Mouse (Mus musculus): ENCODE measurements around the gene Mpst. TPM values are rescaled to one million over a fixed set of nuclear protein-coding genes. Genes with fewer than 3 reads are reported as not detected.

The Mpst gene
- polyA plus RNA-seq (2014; fragmentation: Nextera tagmentation; extraction: Ambion mirVana) = 2.6 and 2.7 TPM in 2 replicates

DNA sequence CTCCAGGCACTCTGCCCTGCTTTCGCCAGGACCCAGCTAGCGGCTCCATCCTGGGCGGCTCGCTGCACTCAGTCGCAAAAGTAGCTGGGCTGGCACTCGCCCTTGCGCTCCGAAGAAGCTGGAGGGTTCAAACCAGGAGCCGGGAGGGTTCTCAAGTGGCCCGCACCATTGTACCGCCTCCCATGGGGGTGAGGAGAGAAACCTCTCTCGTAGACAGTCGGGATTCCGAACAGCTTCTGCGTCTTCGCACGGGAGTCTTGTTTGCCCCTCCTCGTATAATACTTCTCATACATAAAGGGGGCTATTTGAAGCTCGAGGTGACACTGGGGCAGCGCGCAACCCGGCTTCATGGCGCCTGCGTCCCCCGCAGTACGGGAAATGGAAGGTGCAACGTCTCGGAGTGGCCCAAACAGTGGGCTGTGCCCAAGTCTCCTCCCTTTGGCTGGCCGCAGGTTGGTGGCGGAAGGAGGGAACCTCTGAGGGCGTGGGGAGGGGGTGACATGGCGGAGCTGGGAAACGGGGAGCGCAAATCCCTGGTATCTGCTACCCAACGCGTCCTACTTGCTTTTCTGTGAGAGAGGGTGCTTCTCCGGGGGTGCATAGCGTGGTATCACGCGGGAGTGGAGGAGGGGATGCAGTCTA lies at the start of gene Mpst:
Gene Mpst (plus strand): TSS at position 124 of the 642 bp plus-strand sequence.
- ATAC-seq (ENCODE audit: low FRiP score) = peak; percentile 88
- Histone ChIP-seq H3K36me3 (ENCODE audit: control insufficient read depth, insufficient read depth, low read length) (no peaks in the 10 kb centered on the region), H3K4me2 (replicated peaks; ENCODE audit: low read depth, low read length) (peak within 1 kb of the TSS; percentile 90), H3K9me3 (ENCODE audit: control insufficient read depth, low read length) (no peaks in the 10 kb centered on the region), H3K27me3 (ENCODE audit: control insufficient read depth, insufficient read depth, low read length) (peaks cover 20% of the 10 kb centered on the region), H3K4me1 (replicated peaks; ENCODE audit: control insufficient read depth, insufficient read depth, low read length) (peaks cover 9% of the 10 kb centered on the region; the same call in 1 of the 2 replicates), H3K4me3 (ENCODE audit: low read depth, low read length) (peak within 1 kb of the TSS; percentile 51), H3K27ac (ENCODE audit: low read depth, low read length) (peak within 1 kb of the TSS; percentile 85), H3K9ac (ENCODE audit: low read depth, low read length) (peak within 1 kb of the TSS; percentile 57)
- WGBS = under 1% methylated on average over 39 of the region's 40 CpGs
- peak; percentile 86 for DNase-seq (ENCODE audit: low spot score)

- no peaks in the 10 kb centered on the region for H3K9me3 ChIP-seq (ENCODE audit: control insufficient read depth, low read length)
- no peak for ATAC-seq (ENCODE audit: low FRiP score)
Measured at GRCm38 (mm10) chr15:78365916-78366315, 40.3 kb upstream of the Mpst start.

DNA sequence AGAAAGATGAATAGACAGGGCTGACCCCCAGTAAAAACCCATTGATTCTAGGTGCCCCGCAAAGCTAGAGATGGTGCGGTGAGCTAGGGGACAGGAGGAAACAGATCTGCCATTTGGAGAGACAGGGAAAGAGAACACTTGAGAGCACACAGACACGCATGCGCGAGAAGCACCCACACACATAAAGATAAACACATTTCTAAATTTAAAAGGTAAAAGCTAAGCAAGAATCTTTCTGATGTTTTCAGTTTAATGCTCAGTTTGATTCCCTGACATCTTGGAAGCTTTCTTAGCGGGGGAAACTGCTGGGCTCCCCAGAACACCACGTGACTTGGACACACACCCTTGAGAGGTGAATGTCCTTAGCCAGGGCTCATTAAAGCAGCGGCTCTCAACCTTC lies 39.3 kb upstream of the Mpst start:
- Histone ChIP-seq H3K27me3 (ENCODE audit: control insufficient read depth, insufficient read depth, low read length) (peaks cover 9% of the 10 kb centered on the region; the same call in 1 of the 2 replicates), H3K9me3 (ENCODE audit: control insufficient read depth, low read length) (no peaks in the 10 kb centered on the region), H3K4me3 (ENCODE audit: low read depth, low read length) (no peak overlapping the region), H3K27ac (ENCODE audit: low read depth, low read length) (no peak overlapping the region), H3K4me1 (replicated peaks; ENCODE audit: control insufficient read depth, insufficient read depth, low read length) (no peaks in the 10 kb centered on the region), H3K4me2 (replicated peaks; ENCODE audit: low read depth, low read length) (no peak overlapping the region), H3K36me3 (ENCODE audit: control insufficient read depth, insufficient read depth, low read length) (no peaks in the 10 kb centered on the region), H3K9ac (ENCODE audit: low read depth, low read length) (no peak overlapping the region)
- ATAC-seq (ENCODE audit: low FRiP score) (no peak), DNase-seq (ENCODE audit: low spot score) (no peak)
- WGBS = 86% methylated on average over 8 of the region's 8 CpGs

More at GRCm38 (mm10) chr15:78365916-78366315, 40.3 kb upstream of the Mpst start:
- DNase-seq (ENCODE audit: low spot score) = no peak
- Histone ChIP-seq H3K27ac (ENCODE audit: low read depth, low read length) (no peak overlapping the region), H3K36me3 (ENCODE audit: control insufficient read depth, insufficient read depth, low read length) (no peaks in the 10 kb centered on the region), H3K27me3 (ENCODE audit: control insufficient read depth, insufficient read depth, low read length) (peaks cover 9% of the 10 kb centered on the region; the same call in 1 of the 2 replicates), H3K9ac (ENCODE audit: low read depth, low read length) (no peak overlapping the region), H3K4me2 (replicated peaks; ENCODE audit: low read depth, low read length) (no peak overlapping the region), H3K4me1 (replicated peaks; ENCODE audit: control insufficient read depth, insufficient read depth, low read length) (no peaks in the 10 kb centered on the region), H3K4me3 (ENCODE audit: low read depth, low read length) (no peak overlapping the region)
- WGBS = 85% methylated on average over 2 of the region's 2 CpGs

GRCm38 (mm10) chr15:78367811-78368210 lies 38.4 kb upstream of the Mpst start:
- Histone ChIP-seq H3K27me3 (ENCODE audit: control insufficient read depth, insufficient read depth, low read length) (peaks cover 9% of the 10 kb centered on the region; the same call in 1 of the 2 replicates), H3K9me3 (ENCODE audit: control insufficient read depth, low read length) (no peaks in the 10 kb centered on the region), H3K4me1 (replicated peaks; ENCODE audit: control insufficient read depth, insufficient read depth, low read length) (no peaks in the 10 kb centered on the region), H3K36me3 (ENCODE audit: control insufficient read depth, insufficient read depth, low read length) (no peaks in the 10 kb centered on the region), H3K4me3 (ENCODE audit: low read depth, low read length) (no peak overlapping the region), H3K9ac (ENCODE audit: low read depth, low read length) (no peak overlapping the region), H3K27ac (ENCODE audit: low read depth, low read length) (no peak overlapping the region), H3K4me2 (replicated peaks; ENCODE audit: low read depth, low read length) (no peak overlapping the region)
- no peak for ATAC-seq (ENCODE audit: low FRiP score)
- WGBS = 70% methylated on average over 3 of the region's 3 CpGs
- DNase-seq (ENCODE audit: low spot score) = no peak

DNA sequence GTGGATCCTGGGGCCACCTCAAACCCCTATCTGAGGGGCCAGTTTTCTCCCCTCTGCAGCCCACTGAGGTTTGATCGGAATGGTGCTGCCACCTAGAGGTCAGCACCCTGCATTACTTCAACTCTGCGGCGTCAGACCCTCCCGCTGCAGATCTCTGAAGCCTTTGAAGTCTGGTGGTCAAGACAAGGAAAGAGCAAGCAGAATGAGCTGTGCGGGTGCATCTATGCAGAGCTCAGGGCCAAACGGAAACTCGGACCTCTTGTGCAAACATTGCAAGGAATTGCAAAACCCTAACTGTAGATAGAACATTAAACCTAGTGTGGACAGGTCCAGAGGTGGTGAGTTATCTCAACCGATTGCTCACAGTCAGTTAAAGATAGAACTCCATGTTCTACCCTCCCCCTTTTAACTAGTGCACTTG lies 37.3 kb upstream of the Mpst start:
- no peak for ATAC-seq (ENCODE audit: low FRiP score)
- Histone ChIP-seq H3K27ac (ENCODE audit: low read depth, low read length) (no peak overlapping the region), H3K4me3 (ENCODE audit: low read depth, low read length) (no peak overlapping the region), H3K36me3 (ENCODE audit: control insufficient read depth, insufficient read depth, low read length) (no peaks in the 10 kb centered on the region), H3K9ac (ENCODE audit: low read depth, low read length) (no peak overlapping the region), H3K27me3 (ENCODE audit: control insufficient read depth, insufficient read depth, low read length) (peaks cover 9% of the 10 kb centered on the region; the same call in 1 of the 2 replicates), H3K9me3 (ENCODE audit: control insufficient read depth, low read length) (no peaks in the 10 kb centered on the region), H3K4me1 (replicated peaks; ENCODE audit: control insufficient read depth, insufficient read depth, low read length) (no peaks in the 10 kb centered on the region), H3K4me2 (replicated peaks; ENCODE audit: low read depth, low read length) (no peak overlapping the region)
- peak; percentile 77 for DNase-seq (ENCODE audit: low spot score)
- WGBS = 15% methylated on average over 8 of the region's 8 CpGs

- Histone ChIP-seq H3K36me3 (ENCODE audit: control insufficient read depth, insufficient read depth, low read length) (no peaks in the 10 kb centered on the region), H3K27me3 (ENCODE audit: control insufficient read depth, insufficient read depth, low read length) (peaks cover 9% of the 10 kb centered on the region; the same call in 1 of the 2 replicates), H3K27ac (ENCODE audit: low read depth, low read length) (no peak overlapping the region), H3K4me2 (replicated peaks; ENCODE audit: low read depth, low read length) (no peak overlapping the region), H3K4me3 (ENCODE audit: low read depth, low read length) (no peak overlapping the region), H3K9ac (ENCODE audit: low read depth, low read length) (no peak overlapping the region; the same call in 1 of the 2 replicates), H3K4me1 (replicated peaks; ENCODE audit: control insufficient read depth, insufficient read depth, low read length) (no peaks in the 10 kb centered on the region), H3K9me3 (ENCODE audit: control insufficient read depth, low read length) (no peaks in the 10 kb centered on the region)
- 36% methylated on average over 1 of the region's 1 CpGs for WGBS
- ATAC-seq (ENCODE audit: low FRiP score) (no peak), DNase-seq (ENCODE audit: low spot score) (no peak)
Measured at GRCm38 (mm10) chr15:78369641-78370040, 36.6 kb upstream of the Mpst start.

- Histone ChIP-seq H3K9ac (ENCODE audit: low read depth, low read length) (no peak overlapping the region), H3K9me3 (ENCODE audit: control insufficient read depth, low read length) (no peaks in the 10 kb centered on the region), H3K36me3 (ENCODE audit: control insufficient read depth, insufficient read depth, low read length) (no peaks in the 10 kb centered on the region), H3K4me2 (replicated peaks; ENCODE audit: low read depth, low read length) (no peak overlapping the region), H3K4me3 (ENCODE audit: low read depth, low read length) (no peak overlapping the region), H3K27me3 (ENCODE audit: control insufficient read depth, insufficient read depth, low read length) (peaks cover 9% of the 10 kb centered on the region; the same call in 1 of the 2 replicates), H3K27ac (ENCODE audit: low read depth, low read length) (no peak overlapping the region), H3K4me1 (replicated peaks; ENCODE audit: control insufficient read depth, insufficient read depth, low read length) (no peaks in the 10 kb centered on the region)
- 76% methylated on average over 3 of the region's 3 CpGs for WGBS
- DNase-seq (ENCODE audit: low spot score) = no peak
- ATAC-seq (ENCODE audit: low FRiP score) = no peak
Measured at GRCm38 (mm10) chr15:78372796-78373195, 33.4 kb upstream of the Mpst start.

DNA sequence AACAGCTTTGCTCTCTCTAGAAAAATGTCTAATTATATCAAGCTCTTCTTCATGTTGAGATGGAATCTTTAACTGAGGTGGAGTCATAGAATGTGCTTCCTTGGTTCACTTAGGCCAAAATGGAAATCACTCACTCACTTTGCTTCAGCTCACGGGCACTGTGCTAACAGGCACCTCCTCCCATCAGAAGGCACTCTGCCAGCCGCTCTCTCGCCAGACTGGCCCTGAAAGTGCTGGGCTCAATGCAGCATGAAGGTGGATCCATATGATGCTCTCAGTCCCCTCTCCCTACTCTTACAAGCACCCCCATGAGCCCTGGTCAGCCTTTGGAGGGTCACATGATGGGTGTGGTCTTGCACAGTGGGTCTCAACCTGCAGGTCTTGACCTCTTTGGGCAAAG lies 32.0 kb upstream of the Mpst start:
- Histone ChIP-seq H3K9me3 (ENCODE audit: control insufficient read depth, low read length) (no peaks in the 10 kb centered on the region), H3K4me3 (ENCODE audit: low read depth, low read length) (no peak overlapping the region), H3K27ac (ENCODE audit: low read depth, low read length) (no peak overlapping the region), H3K4me2 (replicated peaks; ENCODE audit: low read depth, low read length) (no peak overlapping the region), H3K4me1 (replicated peaks; ENCODE audit: control insufficient read depth, insufficient read depth, low read length) (no peaks in the 10 kb centered on the region), H3K9ac (ENCODE audit: low read depth, low read length) (no peak overlapping the region), H3K27me3 (ENCODE audit: control insufficient read depth, insufficient read depth, low read length) (peaks cover 5% of the 10 kb centered on the region; the same call in 1 of the 2 replicates), H3K36me3 (ENCODE audit: control insufficient read depth, insufficient read depth, low read length) (no peaks in the 10 kb centered on the region)
- 78% methylated on average over 3 of the region's 3 CpGs for WGBS
- ATAC-seq (ENCODE audit: low FRiP score) (no peak), DNase-seq (ENCODE audit: low spot score) (no peak)

- Histone ChIP-seq H3K4me3 (ENCODE audit: low read depth, low read length) (no peak overlapping the region), H3K4me2 (replicated peaks; ENCODE audit: low read depth, low read length) (no peak overlapping the region), H3K4me1 (replicated peaks; ENCODE audit: control insufficient read depth, insufficient read depth, low read length) (no peaks in the 10 kb centered on the region), H3K36me3 (ENCODE audit: control insufficient read depth, insufficient read depth, low read length) (no peaks in the 10 kb centered on the region), H3K27ac (ENCODE audit: low read depth, low read length) (no peak overlapping the region), H3K9ac (ENCODE audit: low read depth, low read length) (no peak overlapping the region), H3K9me3 (ENCODE audit: control insufficient read depth, low read length) (no peaks in the 10 kb centered on the region), H3K27me3 (ENCODE audit: control insufficient read depth, insufficient read depth, low read length) (no peaks in the 10 kb centered on the region)
- no peak for ATAC-seq (ENCODE audit: low FRiP score)
- 87% methylated on average over 10 of the region's 10 CpGs for WGBS
- no peak for DNase-seq (ENCODE audit: low spot score)
Measured at GRCm38 (mm10) chr15:78377859-78378258, 28.4 kb upstream of the Mpst start.

Data from hindbrain, embryonic 11.5 days (tissue).